Mouse (Mus musculus) E14TG2a.4 (cell line): Measurements from ENCODE around the gene Exo5.

Experiments used
- CTCF ChIP-seq: conservative IDR thresholded peaks from 2 replicates; pipeline ENCODE4 v1.5.1; 2014; ENCODE audit warnings: low read length
- NANOG ChIP-seq: IDR thresholded peaks from 2 replicates; pipeline ENCODE4 v1.6.1; 2014; ENCODE audit warnings: borderline replicate concordance, low read length, mixed read lengths

DNA sequence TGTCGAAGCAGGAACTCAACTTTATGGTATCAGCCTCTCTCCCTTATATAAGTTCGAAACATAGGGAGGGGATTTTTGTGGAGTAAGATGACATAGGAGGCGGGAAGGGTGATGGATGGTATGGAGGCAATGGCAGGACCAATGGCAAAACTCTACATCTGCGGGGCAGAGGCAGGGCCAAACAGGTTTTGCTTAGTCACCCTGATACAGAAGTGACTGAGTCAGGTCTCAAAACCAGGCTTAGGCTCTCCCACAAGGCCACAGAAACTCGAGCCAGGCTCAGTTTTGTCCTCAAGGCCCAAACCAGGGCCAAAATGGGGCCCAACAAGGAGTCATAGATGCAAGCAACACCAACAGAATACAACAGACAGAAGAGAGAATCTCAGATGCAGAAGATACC is 19.2 kb downstream of the Exo5 start:
- TF ChIP-seq CTCF (no peak), NANOG (no peak)
